Mouse (Mus musculus) induced T-regulatory cell, adult 2 months (primary cell): ENCODE results near the gene Stk31.
"Not testable (repeated sequence)": the region's sequence is repeated elsewhere in the genome, so short reads cannot be mapped to it uniquely, and the experiment has no call there.

Experiments
- DNase-seq: peaks from one replicate; pipeline ENCODE4 v3.0.0-alpha.2; 2012; ENCODE audit warnings: low read depth

Stk31 gene

DNA sequence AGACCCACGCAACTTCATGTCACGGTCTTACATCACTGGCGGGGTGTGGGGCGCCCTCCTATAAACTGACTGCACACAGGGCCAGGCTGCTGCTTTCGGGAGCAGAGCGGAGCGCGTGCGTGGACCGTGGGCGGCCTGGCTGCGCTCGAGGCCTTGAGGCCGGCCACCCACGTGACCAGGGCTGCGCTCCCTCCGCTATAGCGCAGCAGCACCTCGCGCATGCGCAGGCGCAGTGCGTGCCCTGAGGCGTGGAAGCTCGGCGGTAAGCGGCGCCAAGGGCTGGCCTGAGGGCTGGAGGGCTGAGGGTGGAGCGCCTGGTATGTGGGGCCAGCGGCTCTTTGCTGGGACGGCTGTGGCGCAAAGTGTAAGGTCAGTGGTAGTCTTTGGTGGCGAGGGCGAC lies at the start of gene Stk31:
TSS of gene Stk31 (plus strand) at position 289 of the 400 bp plus-strand sequence.
- DNase-seq: no peak

GRCm38 (mm10) chr6:49349826-49350225 lies 45.6 kb upstream of the Stk31 start:
- no peak for DNase-seq

GRCm38 (mm10) chr6:49354613-49355012 lies 40.8 kb upstream of the Stk31 start:
- DNase-seq: peak; percentile 44

- DNase-seq: peak; percentile 47
Measured at GRCm38 (mm10) chr6:49355171-49355570, 40.2 kb upstream of the Stk31 start.

- peak; percentile 39 for DNase-seq
Measured at GRCm38 (mm10) chr6:49360420-49360819, 35.0 kb upstream of the Stk31 start.

DNA sequence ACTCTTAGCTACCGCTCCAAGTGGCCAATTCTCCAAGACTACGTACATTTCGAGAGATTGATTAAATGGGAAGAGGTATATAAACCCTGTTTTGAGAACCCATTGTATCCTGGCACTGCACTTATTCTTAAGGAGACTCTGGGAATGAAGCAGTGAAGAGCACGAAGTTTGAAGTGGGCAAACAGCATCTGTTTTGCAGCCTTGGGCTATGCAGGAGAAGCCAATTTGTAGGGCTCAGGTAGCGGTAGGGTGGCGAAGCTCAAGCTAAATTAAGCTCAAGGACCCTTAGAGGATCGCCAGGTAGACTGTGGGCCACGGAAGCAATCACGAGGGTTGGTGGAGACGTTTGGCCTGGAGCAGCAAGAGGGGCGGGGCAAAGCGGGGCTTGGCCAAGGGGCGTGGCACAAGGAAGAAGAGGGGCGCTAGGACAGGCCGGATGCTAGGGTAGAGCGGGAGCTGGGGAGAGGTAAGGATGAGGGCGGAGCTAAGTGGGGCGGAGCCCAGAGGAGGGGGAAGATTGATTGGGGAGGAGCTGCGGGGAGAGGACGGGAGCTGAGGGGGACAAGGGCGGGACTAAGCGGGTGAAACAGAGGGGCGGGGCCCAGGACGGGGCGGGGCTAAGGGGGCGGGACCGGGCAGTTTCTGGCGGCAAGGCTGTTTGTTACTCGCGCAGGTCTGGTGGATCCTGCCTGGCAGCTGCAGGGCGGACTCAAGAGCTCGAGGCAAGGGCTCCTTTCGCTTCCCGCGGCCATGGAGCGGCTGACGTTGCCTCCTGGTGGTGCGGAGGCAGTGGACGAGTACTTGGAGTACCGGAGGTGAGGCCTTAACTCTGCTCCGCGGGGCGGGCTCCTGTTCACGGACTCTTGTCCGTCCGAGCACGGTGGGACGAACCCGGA lies 28.0 kb upstream of the Stk31 start, which contains the start of gene Fam221a:
TSS of gene Fam221a (plus strand) at position 581 of the 896 bp plus-strand sequence.
- DNase-seq: peak; percentile 97

- peak; percentile 34 for DNase-seq
Measured at GRCm38 (mm10) chr6:49368212-49368611, 27.2 kb upstream of the Stk31 start.

GRCm38 (mm10) chr6:49372705-49373104 lies 22.7 kb upstream of the Stk31 start:
- no peak for DNase-seq

GRCm38 (mm10) chr6:49373943-49374342 lies 21.5 kb upstream of the Stk31 start:
- no peak for DNase-seq

- DNase-seq: no peak
Measured at GRCm38 (mm10) chr6:49378328-49378727, 17.1 kb upstream of the Stk31 start.

DNA sequence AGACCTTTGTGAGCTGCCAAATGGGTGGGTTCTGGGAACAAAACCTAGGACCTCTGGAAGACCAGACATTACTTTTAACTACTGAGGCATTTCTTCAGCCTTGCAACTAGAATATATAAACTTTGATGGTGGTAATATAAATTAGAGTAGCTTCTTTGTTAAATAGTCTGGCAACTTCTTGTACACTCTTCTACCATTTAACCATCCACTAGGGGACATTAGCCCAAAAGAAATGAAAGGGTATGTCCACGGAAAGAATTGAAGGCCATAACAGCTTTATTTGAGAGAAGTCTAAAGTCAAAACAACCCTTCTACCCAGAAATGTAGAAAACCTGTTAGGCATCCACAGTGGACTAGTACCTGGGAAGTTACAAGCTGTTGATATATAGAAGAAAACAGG lies 1.1 kb upstream of the Stk31 start:
- no peak for DNase-seq

GRCm38 (mm10) chr6:49397466-49397865 lies 2.1 kb downstream of the Stk31 start:
- DNase-seq: peak; percentile 62

- DNase-seq: peak; percentile 76
Measured at GRCm38 (mm10) chr6:49398365-49398764, 3.0 kb downstream of the Stk31 start.

DNA sequence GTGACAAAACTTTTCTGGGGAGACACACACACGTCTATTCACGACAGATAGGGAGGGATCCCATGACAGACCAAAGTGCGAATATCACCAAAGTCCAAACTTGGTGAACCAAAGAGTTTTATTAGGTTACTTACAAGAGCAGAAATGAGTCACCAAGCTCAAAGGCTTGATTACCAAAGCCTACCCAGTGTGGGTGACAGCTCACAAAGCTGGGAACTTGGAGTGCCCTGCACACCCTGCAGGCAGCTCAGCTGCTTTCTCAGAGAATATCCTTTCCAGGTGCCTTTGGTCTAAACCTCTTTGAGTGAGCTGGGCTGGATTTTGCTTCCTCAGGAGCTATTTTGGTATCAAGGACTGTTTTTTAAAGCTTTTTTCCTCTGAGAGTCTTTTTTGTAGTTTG lies 15.4 kb downstream of the Stk31 start:
- DNase-seq: no peak

DNA sequence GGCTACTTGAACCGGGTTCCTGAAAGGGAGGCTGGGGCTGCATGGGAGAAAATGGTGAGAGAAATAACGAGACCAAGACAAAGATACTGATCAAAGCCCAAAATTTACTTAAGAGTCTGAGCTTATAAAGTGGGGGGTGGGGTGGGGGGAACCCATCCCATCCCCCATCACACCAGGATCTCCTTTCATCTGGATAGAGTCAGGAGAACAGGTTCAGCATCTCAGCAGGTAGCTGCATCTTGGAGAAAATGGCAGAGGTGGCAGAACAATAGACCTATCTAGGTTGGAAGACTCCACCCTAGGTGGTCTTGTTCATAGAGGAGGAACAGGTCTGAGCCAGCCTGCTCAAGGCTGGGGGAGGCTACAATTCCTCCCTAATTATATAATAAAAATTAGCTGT lies 17.6 kb downstream of the Stk31 start:
- DNase-seq: not testable (repeated sequence)

GRCm38 (mm10) chr6:49415971-49416370 lies 20.6 kb downstream of the Stk31 start:
- DNase-seq: no peak

DNA sequence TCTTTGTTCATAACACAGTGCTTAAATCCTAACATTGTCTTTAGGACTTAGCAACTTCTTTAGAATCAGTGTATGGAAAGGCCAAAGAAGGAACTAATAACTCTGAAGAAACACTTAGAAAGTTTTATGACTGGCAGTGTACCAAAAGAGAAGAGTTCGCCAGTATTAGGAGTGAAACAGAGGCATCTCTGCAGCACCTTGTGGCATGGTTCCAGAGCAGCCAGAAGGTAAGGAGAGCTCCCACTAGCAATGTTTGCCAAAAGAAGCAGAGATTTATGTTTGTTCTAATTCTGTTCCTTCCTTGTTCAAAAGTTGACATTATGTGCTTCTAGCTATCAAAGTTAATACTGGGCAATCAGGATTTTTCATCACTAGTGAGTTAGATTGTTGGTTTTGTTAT lies 41.9 kb downstream of the Stk31 start:
- no peak for DNase-seq

GRCm38 (mm10) chr6:49458112-49458511 lies 62.7 kb downstream of the Stk31 start:
- DNase-seq: no peak

DNA sequence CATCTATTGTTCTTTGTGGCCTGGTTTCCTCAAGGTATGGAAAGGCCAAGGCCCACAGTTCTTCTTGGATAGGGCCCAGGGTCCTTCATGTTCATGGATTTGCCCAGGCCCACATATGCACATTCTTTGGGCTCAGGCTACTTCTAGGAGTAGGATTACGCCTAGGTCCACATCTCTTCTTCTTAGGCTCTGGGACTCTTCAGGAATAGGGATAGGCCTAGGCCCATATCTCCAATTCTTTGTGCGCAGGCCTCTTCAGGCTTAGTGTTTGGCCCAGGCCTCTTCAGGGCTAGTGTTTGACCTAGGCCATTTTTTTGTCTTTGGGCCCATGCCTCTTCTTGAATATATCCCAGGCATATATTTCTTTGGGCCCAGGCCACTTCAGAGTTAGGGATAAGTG lies 87.8 kb downstream of the Stk31 start:
- no peak for DNase-seq

DNA sequence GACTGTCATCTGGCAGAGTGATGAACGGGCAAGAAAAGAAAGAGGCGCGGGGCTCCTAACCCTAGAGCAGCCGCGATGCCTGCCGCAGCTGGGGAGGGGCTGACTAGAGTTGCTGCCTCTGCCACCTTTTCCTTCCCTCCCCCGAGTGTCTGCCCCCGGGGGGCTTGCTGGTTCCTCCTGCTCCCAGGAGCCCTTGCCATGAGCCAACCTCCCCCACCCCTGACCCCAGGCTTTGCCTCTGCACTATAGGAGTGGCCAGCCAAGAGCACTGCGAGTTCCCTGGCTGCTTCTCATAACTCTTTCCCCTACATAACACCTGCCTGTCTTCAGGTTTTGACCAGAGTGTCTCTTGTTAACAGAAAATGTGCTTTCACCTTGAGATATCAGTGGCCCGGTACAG lies 96.1 kb downstream of the Stk31 start:
- DNase-seq: no peak

DNA sequence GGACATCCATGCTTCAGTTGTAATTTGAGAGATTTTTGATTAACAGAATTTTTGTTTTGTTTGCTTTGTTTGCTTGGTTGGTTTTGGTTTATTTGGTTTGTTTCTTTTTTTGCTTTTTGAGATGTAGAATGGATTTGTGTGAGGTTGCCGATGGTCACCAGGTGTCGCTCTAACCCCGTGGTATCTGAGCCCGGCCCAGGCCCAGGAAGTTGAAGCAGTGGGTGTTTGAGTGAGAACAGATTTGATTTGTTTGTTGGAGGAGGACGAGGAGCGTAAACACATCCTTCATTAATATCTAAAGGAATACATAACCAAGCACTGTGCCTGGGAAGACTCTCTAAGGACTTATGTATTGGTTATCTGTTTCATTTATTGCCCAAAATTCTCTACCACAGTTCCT lies 123.6 kb downstream of the Stk31 start:
- peak; percentile 79 for DNase-seq
